Mouse (Mus musculus) spleen, adult 2 months (tissue): ENCODE measurements around the gene Styk1.

Experiments
- CTCF ChIP-seq: fragments of 200-500 bp; IDR thresholded peaks from 2 replicates; pipeline ENCODE4 v1.5.1; 2011; ENCODE audit warnings: mild to moderate bottlenecking, inconsistent platforms; ENCODE audit not compliant: insufficient read depth, insufficient read length, insufficient replicate concordance; ENCODE audit errors: extremely low read depth
- POLR2A ChIP-seq: fragments of 200-500 bp; IDR thresholded peaks from 2 replicates; pipeline ENCODE4 v1.6.1; 2011; ENCODE audit warnings: low read depth, low read length, inconsistent platforms

GRCm38 (mm10) chr6:131401259-131401658 lies 47.9 kb upstream of the Styk1 start:
- TF ChIP-seq POLR2A (no peak), CTCF (no peak)
